Mouse (Mus musculus): ENCODE results near the gene Plcl1. TPM values are rescaled to one million over a fixed set of nuclear protein-coding genes. Genes with fewer than 3 reads are reported as not detected.

Gene Plcl1
- polyA plus RNA-seq, 1 experiment from 2014 or later = 4.9 TPM

DNA sequence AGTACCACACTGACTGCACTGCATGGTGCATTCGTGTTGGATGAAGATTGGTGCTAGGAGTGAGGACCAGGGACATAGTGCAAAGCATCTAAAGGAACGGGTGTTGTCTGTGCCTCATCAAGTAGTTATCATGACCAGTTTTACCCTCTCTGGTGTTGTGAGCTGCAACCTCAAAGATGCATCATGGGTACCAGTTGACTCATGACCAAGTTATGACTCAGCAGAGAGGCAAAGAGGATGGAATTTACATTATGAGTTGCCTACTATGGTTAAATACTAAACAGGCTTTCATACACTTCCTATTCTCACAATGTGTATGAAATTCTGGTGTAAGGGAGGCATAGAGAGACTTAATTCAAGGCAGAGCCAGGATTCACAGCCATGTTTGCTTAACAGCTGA, 4.9 kb downstream of the Plcl1 start:
- Histone ChIP-seq H3K9ac (no peak overlapping the region), H3K9me3 (no peaks in the 10 kb centered on the region), H3K4me3 (no peak overlapping the region), H3K4me1 (peaks cover 3% of the 10 kb centered on the region; the same call in 1 of the 2 replicates), H3K36me3 (no peaks in the 10 kb centered on the region), H3K27ac (no peak overlapping the region), H3K27me3 (replicated peaks) (no peaks in the 10 kb centered on the region), H3K4me2 (replicated peaks) (no peak overlapping the region)
- no peak for ATAC-seq (ENCODE audit: low FRiP score, low read depth)
- WGBS = 82% methylated on average over 2 of the region's 2 CpGs

DNA sequence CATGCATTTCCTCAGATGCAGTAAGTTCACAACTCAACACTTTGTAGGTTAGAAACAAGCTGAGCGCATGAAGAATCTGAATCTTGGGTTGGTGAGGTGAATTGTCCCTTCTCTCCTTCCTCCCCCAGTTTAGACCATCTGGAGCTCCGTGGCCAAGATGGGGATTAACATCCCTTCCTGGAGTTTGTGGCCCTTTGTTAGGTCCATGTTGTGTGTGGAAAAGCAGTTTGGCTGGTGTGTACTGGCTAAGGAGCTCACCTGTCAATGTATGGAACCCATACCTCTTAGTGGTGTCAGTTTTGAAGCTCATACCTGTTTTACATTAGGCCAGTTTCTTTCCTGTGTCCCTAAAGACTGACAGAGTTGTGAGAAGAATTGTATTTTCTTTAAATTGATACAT, 5.4 kb downstream of the Plcl1 start:
- 90% methylated on average over 2 of the region's 2 CpGs for WGBS
- Histone ChIP-seq H3K9ac (no peak overlapping the region), H3K4me3 (no peak overlapping the region), H3K27me3 (replicated peaks) (no peaks in the 10 kb centered on the region), H3K4me2 (replicated peaks) (no peak overlapping the region), H3K9me3 (no peaks in the 10 kb centered on the region), H3K27ac (no peak overlapping the region), H3K4me1 (peaks cover 3% of the 10 kb centered on the region; the same call in 1 of the 2 replicates), H3K36me3 (no peaks in the 10 kb centered on the region)
- no peak for ATAC-seq (ENCODE audit: low FRiP score, low read depth)

DNA sequence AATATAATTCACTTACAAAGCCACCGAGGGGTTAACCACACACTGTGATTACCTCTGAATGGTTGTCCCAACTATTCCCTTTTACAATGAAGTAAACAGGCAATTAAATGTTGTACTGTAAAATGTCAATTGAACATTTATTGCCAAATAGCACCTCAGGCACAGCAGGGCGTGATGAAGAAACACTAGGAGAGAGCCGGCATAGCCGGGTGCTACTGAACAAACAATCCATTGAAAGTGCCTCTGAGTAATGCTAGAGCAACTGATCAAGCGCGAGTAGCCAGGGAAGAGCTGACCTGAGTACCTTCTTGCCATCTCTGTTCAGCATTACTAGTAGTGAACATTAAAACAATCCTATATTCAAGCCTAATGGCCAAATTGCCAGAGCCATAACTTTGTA, 6.8 kb downstream of the Plcl1 start:
- ATAC-seq (ENCODE audit: low FRiP score, low read depth) = no peak
- Histone ChIP-seq H3K27ac (no peak overlapping the region), H3K9ac (no peak overlapping the region), H3K27me3 (replicated peaks) (no peaks in the 10 kb centered on the region), H3K4me1 (no peaks in the 10 kb centered on the region), H3K36me3 (no peaks in the 10 kb centered on the region), H3K4me3 (no peak overlapping the region), H3K4me2 (replicated peaks) (no peak overlapping the region), H3K9me3 (no peaks in the 10 kb centered on the region)
- 7% methylated on average over 6 of the region's 6 CpGs for WGBS

DNA sequence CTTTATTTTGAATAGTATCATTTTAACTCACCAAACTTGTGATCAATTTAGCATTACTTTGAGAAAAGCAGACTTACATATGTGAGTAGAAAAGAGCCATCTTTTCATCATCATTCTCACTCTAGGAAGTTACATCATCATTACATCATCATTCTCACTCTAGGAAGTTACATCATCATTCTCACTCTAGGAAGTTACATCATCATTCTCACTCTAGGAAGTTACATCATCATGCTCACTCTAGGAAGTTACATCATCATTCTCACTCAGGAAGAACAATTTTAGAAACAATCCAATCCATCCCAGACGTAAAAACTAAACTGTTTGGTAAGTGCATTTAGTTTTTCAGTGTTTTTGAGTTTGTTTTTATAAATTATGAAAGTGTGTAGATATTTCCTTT, 7.8 kb downstream of the Plcl1 start:
- no peak overlapping the region for H3K9ac ChIP-seq
- WGBS = 78% methylated on average over 1 of the region's 1 CpGs
- H3K27ac ChIP-seq = no peak overlapping the region
- H3K4me1 ChIP-seq = no peaks in the 10 kb centered on the region
- H3K27me3 ChIP-seq (replicated peaks) = no peaks in the 10 kb centered on the region
- no peaks in the 10 kb centered on the region for H3K36me3 ChIP-seq
- H3K4me2 ChIP-seq (replicated peaks) = no peak overlapping the region
- no peak for ATAC-seq (ENCODE audit: low FRiP score, low read depth)
- H3K4me3 ChIP-seq = no peak overlapping the region
- no peaks in the 10 kb centered on the region for H3K9me3 ChIP-seq

DNA sequence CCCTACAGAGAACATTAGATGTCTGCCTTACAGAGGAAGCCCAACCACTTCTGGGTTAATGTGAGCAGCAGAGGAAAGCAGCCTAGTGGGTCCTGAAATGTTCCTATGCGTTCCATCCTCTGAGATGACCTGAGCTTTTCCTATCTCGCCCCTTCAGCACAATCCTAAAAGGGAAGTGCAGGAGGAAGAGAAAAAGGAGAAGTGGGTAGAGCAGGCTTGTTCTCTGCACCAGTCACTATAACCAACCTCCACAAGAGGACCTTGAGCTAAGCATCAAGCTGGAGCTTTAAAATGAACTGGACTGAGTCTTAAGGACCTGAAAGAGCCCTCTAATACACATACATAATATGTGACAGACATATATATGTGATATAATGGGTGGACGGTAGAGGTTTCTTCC, 13.2 kb downstream of the Plcl1 start:
- H3K27me3 ChIP-seq (replicated peaks) = no peaks in the 10 kb centered on the region
- H3K36me3 ChIP-seq = no peaks in the 10 kb centered on the region

DNA sequence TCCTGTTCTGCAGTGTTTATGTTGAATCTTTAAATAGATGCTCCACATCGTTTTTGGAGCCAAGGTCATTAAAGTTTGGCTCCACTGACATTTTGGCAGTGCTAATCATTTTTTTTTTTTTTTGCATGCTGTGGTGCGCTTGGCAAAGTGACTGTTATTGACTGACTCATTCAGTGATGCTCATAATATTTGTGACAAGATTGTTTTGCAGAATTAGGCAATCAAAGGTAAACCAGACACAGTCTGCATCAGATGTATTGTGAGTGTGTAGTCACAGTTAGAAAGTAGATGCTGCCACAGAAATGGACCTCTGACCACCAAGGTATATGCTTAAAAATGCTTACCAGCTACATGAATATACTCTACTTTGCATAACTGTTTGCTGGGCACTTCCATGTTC, 21.9 kb downstream of the Plcl1 start:
- ATAC-seq (ENCODE audit: low FRiP score, low read depth) = no peak
- no peaks in the 10 kb centered on the region for H3K36me3 ChIP-seq
- WGBS = 92% methylated on average over 2 of the region's 2 CpGs
- H3K9me3 ChIP-seq = no peaks in the 10 kb centered on the region
- no peak overlapping the region for H3K4me2 ChIP-seq (replicated peaks)
- no peak overlapping the region for H3K4me3 ChIP-seq
- H3K9ac ChIP-seq = no peak overlapping the region
- H3K27ac ChIP-seq = no peak overlapping the region
- no peaks in the 10 kb centered on the region for H3K27me3 ChIP-seq (replicated peaks)
- no peaks in the 10 kb centered on the region for H3K4me1 ChIP-seq

More for the DNA sequence above, 13.2 kb downstream of the Plcl1 start:
- H3K9me3 ChIP-seq = no peaks in the 10 kb centered on the region
- no peak overlapping the region for H3K9ac ChIP-seq
- no peaks in the 10 kb centered on the region for H3K4me1 ChIP-seq
- ATAC-seq (ENCODE audit: low FRiP score, low read depth) = no peak
- no peak overlapping the region for H3K4me2 ChIP-seq (replicated peaks)
- H3K4me3 ChIP-seq = no peak overlapping the region
- 85% methylated on average over 3 of the region's 3 CpGs for WGBS
- H3K27ac ChIP-seq = no peak overlapping the region

DNA sequence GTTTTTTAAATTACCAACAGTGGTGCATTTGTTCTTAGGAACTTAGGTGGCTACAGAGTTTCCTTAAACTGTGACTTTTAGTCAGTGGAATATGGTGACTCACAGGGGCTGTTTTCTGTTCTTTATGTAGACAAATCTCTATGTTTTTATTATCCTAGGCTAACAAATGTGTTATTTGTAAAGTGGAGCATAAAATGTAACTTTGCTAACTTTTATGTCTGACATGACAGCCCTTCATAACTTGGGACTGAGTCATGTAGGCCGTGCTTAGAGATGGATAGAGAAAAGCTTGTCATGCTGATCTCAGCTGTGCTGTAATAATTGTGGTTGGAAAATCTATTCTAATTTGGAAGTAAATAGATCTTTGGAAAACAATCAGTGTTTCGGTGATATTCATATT, 23.3 kb downstream of the Plcl1 start:
- Histone ChIP-seq H3K4me2 (replicated peaks) (no peak overlapping the region), H3K27me3 (replicated peaks) (no peaks in the 10 kb centered on the region), H3K36me3 (no peaks in the 10 kb centered on the region), H3K4me3 (no peak overlapping the region), H3K9ac (no peak overlapping the region), H3K4me1 (no peaks in the 10 kb centered on the region), H3K9me3 (no peaks in the 10 kb centered on the region), H3K27ac (no peak overlapping the region)
- ATAC-seq (ENCODE audit: low FRiP score, low read depth) = no peak
- WGBS = 87% methylated on average over 2 of the region's 2 CpGs

DNA sequence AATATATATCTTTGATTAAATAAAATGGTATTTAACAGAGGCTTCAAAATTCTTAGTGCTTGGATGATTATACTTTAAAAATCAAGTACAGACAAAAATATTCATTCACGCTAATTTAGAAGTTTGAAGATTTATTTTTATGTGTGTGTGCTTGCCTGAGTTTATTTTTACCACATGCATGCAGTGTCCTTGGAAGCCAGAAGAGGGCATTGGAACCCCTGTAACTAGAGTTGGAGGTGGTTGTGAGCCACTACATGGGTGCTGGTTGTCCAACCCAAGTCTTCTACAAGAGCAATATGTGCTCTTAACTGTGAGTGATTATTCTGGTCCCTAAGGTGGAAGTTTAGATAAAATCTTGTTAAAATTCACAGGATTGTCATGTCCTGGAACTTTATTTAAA, 24.0 kb downstream of the Plcl1 start:
- Histone ChIP-seq H3K36me3 (no peaks in the 10 kb centered on the region), H3K4me3 (no peak overlapping the region), H3K4me1 (no peaks in the 10 kb centered on the region), H3K9ac (no peak overlapping the region), H3K4me2 (replicated peaks) (no peak overlapping the region), H3K9me3 (no peaks in the 10 kb centered on the region), H3K27me3 (replicated peaks) (no peaks in the 10 kb centered on the region), H3K27ac (no peak overlapping the region)
- 100% methylated on average over 1 of the region's 1 CpGs for WGBS
- ATAC-seq (ENCODE audit: low FRiP score, low read depth) = no peak

DNA sequence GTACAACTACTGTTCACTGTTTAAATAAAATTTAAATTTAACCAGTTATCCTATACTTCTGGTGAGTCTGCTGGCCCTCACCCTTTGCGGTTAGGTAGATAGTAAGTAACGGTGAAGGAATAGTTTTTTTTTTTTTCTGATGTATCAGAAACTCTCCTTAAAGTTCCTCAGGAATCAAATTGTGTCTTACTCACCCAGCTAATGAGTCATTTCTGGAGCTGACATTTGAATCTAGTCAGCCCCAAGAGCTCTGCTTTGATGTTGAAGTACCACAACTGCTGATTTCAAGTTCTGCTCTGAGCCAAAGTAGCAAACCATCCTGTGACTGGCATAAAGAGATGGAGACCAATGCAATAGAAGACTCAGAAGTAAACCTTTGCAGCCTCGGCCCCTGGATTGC, 24.9 kb downstream of the Plcl1 start:
- H3K27me3 ChIP-seq (replicated peaks) = no peaks in the 10 kb centered on the region
- no peak for ATAC-seq (ENCODE audit: low FRiP score, low read depth)
- no peaks in the 10 kb centered on the region for H3K9me3 ChIP-seq
- no peak overlapping the region for H3K27ac ChIP-seq
- H3K36me3 ChIP-seq = no peaks in the 10 kb centered on the region
- H3K4me2 ChIP-seq (replicated peaks) = no peak overlapping the region
- no peaks in the 10 kb centered on the region for H3K4me1 ChIP-seq
- no peak overlapping the region for H3K4me3 ChIP-seq
- H3K9ac ChIP-seq = no peak overlapping the region
- whole genome bisulfite sequencing = 96% methylated on average over 3 of the region's 3 CpGs

DNA sequence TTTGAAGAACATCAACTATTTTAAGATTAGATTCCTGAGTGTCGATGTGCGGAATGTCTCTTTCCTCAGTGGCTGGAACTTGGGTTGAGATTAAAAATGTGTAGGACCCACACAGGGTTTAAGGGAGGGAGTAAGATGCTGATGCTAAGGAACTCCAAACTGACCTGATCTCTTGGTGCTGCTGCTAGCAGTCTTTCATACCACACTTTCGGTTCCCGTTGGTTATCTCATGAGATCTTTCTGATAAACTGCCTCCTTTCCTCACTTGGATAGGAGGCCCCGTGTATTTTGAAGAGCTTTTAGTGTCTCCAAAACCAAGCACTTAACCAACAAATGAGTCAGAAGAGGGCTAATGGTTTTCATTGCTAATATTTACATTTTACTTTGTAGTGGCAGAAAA, 30.9 kb downstream of the Plcl1 start:
- Histone ChIP-seq H3K4me2 (replicated peaks) (no peak overlapping the region), H3K9ac (no peak overlapping the region), H3K36me3 (no peaks in the 10 kb centered on the region), H3K27me3 (replicated peaks) (no peaks in the 10 kb centered on the region), H3K4me3 (no peak overlapping the region), H3K9me3 (no peaks in the 10 kb centered on the region), H3K27ac (no peak overlapping the region), H3K4me1 (no peaks in the 10 kb centered on the region)
- WGBS = 87% methylated on average over 5 of the region's 5 CpGs
- no peak for ATAC-seq (ENCODE audit: low FRiP score, low read depth)

DNA sequence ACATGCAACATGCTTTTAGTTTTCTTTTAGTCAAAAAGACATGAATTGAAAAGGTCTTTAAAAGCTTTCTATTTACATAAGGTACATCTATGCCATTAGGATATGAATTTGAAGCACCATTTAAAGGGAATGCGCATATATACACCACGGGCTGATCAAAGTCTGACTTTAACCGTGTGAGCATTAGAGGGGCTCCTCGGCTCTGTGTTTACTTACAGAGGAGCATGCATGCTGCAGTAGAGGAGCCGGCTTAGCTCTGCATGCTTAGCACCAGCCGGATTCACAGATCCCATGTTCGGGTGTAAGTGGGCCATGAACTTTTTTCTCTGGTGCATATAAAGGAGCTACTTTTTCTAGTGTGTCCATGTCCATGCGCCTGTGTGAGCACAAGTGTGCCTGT, 31.4 kb downstream of the Plcl1 start:
- Histone ChIP-seq H3K4me2 (replicated peaks) (no peak overlapping the region), H3K36me3 (no peaks in the 10 kb centered on the region), H3K4me3 (no peak overlapping the region), H3K9ac (no peak overlapping the region), H3K4me1 (no peaks in the 10 kb centered on the region), H3K27me3 (replicated peaks) (no peaks in the 10 kb centered on the region), H3K27ac (no peak overlapping the region), H3K9me3 (no peaks in the 10 kb centered on the region)
- WGBS = 84% methylated on average over 8 of the region's 8 CpGs
- no peak for ATAC-seq (ENCODE audit: low FRiP score, low read depth)

DNA sequence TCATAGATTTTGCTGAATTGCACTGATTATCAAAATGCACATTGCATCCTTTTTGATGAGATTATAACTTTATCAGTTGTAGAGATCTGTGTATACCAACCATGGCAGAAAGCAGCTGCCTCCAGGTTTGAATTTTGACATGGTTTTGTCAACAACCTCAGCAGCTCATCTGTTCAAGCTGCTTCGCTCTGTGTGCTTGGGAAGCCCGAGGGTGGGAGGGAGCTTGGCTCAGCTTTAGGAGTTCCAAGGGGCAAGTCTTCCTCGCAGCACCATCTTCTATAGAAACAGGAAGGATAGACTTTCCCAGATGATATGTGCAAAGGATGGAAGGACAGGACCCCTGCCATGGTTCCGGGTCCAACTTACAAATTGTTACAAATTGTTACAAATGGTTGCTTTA, 32.9 kb downstream of the Plcl1 start:
- Histone ChIP-seq H3K36me3 (no peaks in the 10 kb centered on the region), H3K4me2 (replicated peaks) (no peak overlapping the region), H3K27ac (no peak overlapping the region), H3K4me1 (no peaks in the 10 kb centered on the region), H3K9ac (no peak overlapping the region), H3K9me3 (no peaks in the 10 kb centered on the region), H3K27me3 (replicated peaks) (no peaks in the 10 kb centered on the region), H3K4me3 (no peak overlapping the region)
- 92% methylated on average over 4 of the region's 4 CpGs for WGBS
- ATAC-seq (ENCODE audit: low FRiP score, low read depth) = no peak

DNA sequence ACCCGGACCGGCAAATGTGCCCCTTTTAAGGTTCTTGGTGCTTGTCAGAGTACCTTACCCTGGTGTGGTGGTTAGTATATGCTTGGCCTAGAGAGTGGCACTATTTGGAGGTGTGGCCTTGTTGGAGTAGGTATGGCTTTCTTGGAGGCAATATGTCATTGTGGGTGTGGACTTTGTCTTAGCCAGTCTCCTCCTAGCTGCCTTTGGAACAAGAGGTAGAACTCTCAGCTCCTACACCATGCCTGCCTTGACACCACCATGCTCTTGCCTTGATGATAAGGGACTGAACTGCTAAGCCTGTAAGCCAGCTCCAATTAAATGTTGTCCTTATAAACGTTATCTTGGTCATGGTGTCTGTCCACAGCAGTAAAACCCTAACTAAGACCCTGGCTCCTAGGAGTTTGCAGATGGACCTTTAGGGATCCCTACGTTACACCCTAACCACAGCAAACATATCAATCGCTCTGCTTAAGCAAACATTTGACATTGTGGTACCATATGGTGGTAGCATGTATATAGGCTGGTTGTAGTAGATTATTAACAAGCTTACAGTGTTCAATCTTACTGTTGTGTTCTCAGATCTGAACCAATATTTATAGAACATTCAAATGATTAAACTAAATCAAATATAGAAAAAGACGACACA, 39.4 kb downstream of the Plcl1 start:
- H3K9me3 ChIP-seq = no peaks in the 10 kb centered on the region

More for the DNA sequence above, 39.4 kb downstream of the Plcl1 start:
- Histone ChIP-seq H3K4me2 (replicated peaks) (no peak overlapping the region), H3K9ac (no peak overlapping the region), H3K27me3 (replicated peaks) (no peaks in the 10 kb centered on the region), H3K4me1 (no peaks in the 10 kb centered on the region), H3K4me3 (no peak overlapping the region), H3K36me3 (no peaks in the 10 kb centered on the region), H3K27ac (no peak overlapping the region)
- ATAC-seq (ENCODE audit: low FRiP score, low read depth) = no peak
- 91% methylated on average over 6 of the region's 6 CpGs for WGBS
